Mouse (Mus musculus): ENCODE data around the gene Ruvbl2. TPM values are rescaled to one million over a fixed set of nuclear protein-coding genes. Genes with fewer than 3 reads are reported as not detected.

The Ruvbl2 gene
- total RNA-seq, 1 experiment: 228 TPM

DNA sequence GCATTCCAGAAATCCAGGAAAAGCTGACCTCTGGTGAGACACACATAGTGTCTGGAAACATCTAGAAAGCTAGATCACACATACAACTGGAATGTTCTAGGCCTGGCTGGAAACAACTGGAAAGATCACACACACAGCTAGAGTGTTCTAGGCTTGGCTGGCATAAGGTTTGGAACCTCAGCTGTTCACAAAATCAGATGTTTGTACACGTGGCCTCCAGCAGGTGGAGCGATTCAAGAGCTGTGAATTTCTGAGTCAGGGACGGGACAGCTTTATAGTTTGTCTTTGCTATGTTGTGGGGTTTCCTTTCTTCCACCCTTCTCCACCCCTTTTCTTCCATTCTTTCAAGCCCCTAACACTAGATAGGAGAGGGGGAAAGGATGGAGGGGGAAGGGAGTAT, 39.1 kb upstream of the Ruvbl2 start:
- TF ChIP-seq ZC3H11A (IDR thresholded peaks at IDR 0.05; ENCODE audit: borderline replicate concordance, low read depth, low read length): no peak
- no peak for TF ChIP-seq ZNF384 (IDR thresholded peaks at IDR 0.05; ENCODE audit: low read depth, low read length)
- TF ChIP-seq MAFK (IDR thresholded peaks at IDR 0.05; ENCODE audit: insufficient read depth, low read depth, low read length): no peak
- no peak for TF ChIP-seq HCFC1 (IDR thresholded peaks at IDR 0.05; ENCODE audit: borderline replicate concordance, insufficient read depth, low read length)
- TF ChIP-seq CHD2 (IDR thresholded peaks at IDR 0.05; ENCODE audit: low read depth, low read length): no peak
- H3K27ac ChIP-seq (ENCODE audit: insufficient read depth, low read depth, low read length, poor library complexity, severe bottlenecking): no peak overlapping the region
- DNase-seq (ENCODE audit: low read depth, low spot score): no peak

GRCm38 (mm10) chr7:45476453-45476852, 38.6 kb upstream of the Ruvbl2 start:
- no peak overlapping the region for H3K9ac ChIP-seq (ENCODE audit: insufficient read depth, low read depth, low read length, poor library complexity, severe bottlenecking)
- TF ChIP-seq ZC3H11A (IDR thresholded peaks at IDR 0.05; ENCODE audit: borderline replicate concordance, low read depth, low read length) (no peak), CHD2 (IDR thresholded peaks at IDR 0.05; ENCODE audit: low read depth, low read length) (no peak), MAFK (IDR thresholded peaks at IDR 0.05; ENCODE audit: insufficient read depth, low read depth, low read length) (no peak), ZNF384 (IDR thresholded peaks at IDR 0.05; ENCODE audit: low read depth, low read length) (no peak), HCFC1 (IDR thresholded peaks at IDR 0.05; ENCODE audit: borderline replicate concordance, insufficient read depth, low read length) (no peak)
- no peaks in the 10 kb centered on the region for H3K9me3 ChIP-seq (ENCODE audit: control insufficient read depth, insufficient read depth, low read depth, low read length)
- H3K36me3 ChIP-seq (ENCODE audit: control insufficient read depth, insufficient read depth, low read length, poor library complexity, severe bottlenecking): peaks cover 11% of the 10 kb centered on the region; the same call in 1 of the 2 replicates
- H3K4me1 ChIP-seq (ENCODE audit: control insufficient read depth in 2 of 2, insufficient read depth in 2 of 2, low read length in 2 of 2, poor library complexity in 1 of 2): peaks cover 2 to 4% of the 10 kb centered on the region in 2 experiments; a peak in 2 of 4 replicates
- H3K27ac ChIP-seq (ENCODE audit: insufficient read depth, low read depth, low read length, poor library complexity, severe bottlenecking): no peak overlapping the region
- no peak overlapping the region for H3K4me3 ChIP-seq (ENCODE audit: insufficient read depth in 1 of 2, low read depth in 1 of 2, low read length in 2 of 2, poor library complexity in 1 of 2, severe bottlenecking in 1 of 2)
- in situ Hi-C loops (cut with MboI; ENCODE audit: low sequenced_read_pairs in 2 of 2, unreplicated experiment in 2 of 2): loop anchor here in 1 of 2 experiments (10.0 kb wide), 1 partner anchor 118 kb away; no protein-coding TSS in a partner anchor
- DNase-seq (ENCODE audit: low read depth, low spot score): no peak

More for the DNA sequence above, 39.1 kb upstream of the Ruvbl2 start:
- in situ Hi-C loops (cut with MboI; ENCODE audit: low sequenced_read_pairs in 2 of 2, unreplicated experiment in 2 of 2): loop anchor here in 1 of 2 experiments (10.0 kb wide), 1 partner anchor 118 kb away; no protein-coding TSS in a partner anchor
- Histone ChIP-seq H3K36me3 (ENCODE audit: control insufficient read depth, insufficient read depth, low read length, poor library complexity, severe bottlenecking) (peaks cover 11% of the 10 kb centered on the region; the same call in 1 of the 2 replicates), H3K9me3 (ENCODE audit: control insufficient read depth, insufficient read depth, low read depth, low read length) (no peaks in the 10 kb centered on the region), H3K4me3 (ENCODE audit: insufficient read depth in 1 of 2, low read depth in 1 of 2, low read length in 2 of 2, poor library complexity in 1 of 2, severe bottlenecking in 1 of 2) (no peak overlapping the region), H3K4me1 (ENCODE audit: control insufficient read depth in 2 of 2, insufficient read depth in 2 of 2, low read length in 2 of 2, poor library complexity in 1 of 2) (peaks cover 2 to 8% of the 10 kb centered on the region in 2 experiments; a peak in 2 of 4 replicates), H3K9ac (ENCODE audit: insufficient read depth, low read depth, low read length, poor library complexity, severe bottlenecking) (no peak overlapping the region)

DNA sequence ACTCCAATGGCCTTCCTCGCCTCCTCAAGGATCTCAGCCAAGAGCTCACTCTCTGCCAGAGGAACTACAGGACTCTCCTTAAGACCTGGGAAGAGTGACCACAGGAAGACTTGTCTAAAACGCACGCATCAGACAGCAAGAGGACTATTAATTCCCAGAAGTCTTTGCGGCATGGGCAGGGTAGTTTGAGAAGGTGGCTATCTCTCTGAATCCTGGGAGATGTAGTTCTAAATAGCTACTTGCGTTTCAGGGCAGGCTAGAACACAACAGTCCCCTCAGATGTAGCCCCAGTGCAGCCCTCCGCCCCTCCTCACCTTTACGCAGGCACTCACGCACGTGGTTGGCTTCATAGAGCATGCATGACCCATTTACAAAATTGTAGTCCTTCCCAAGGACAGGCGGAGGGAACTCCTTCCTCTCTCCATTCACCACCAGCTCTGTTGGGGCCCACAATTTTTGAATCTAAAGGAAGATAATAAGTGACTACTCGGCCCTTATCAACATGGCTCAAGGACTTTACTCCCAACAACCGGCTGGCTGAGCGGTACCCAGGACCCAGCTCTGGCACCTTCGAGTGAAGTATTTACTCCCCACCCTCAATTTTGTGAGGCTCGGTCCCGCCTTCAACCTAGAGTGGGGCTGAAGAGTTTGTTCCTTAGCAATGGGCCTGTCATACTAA, 37.5 kb upstream of the Ruvbl2 start:
- peaks cover 2 to 4% of the 10 kb centered on the region in 2 experiments; a peak in 2 of 4 replicates for H3K4me1 ChIP-seq (ENCODE audit: control insufficient read depth in 2 of 2, insufficient read depth in 2 of 2, low read length in 2 of 2, poor library complexity in 1 of 2)
- peaks cover 11% of the 10 kb centered on the region; the same call in 1 of the 2 replicates for H3K36me3 ChIP-seq (ENCODE audit: control insufficient read depth, insufficient read depth, low read length, poor library complexity, severe bottlenecking)
- in situ Hi-C loops (cut with MboI; ENCODE audit: low sequenced_read_pairs in 2 of 2, unreplicated experiment in 2 of 2): loop anchor here in 1 of 2 experiments (10.0 kb wide), 1 partner anchor 119 kb away; no protein-coding TSS in a partner anchor
- DNase-seq (ENCODE audit: low read depth, low spot score): no peak
- H3K27ac ChIP-seq (ENCODE audit: insufficient read depth, low read depth, low read length, poor library complexity, severe bottlenecking): peak overlapping the region; percentile 55; the same call in 1 of the 2 replicates
- TF ChIP-seq HCFC1 (IDR thresholded peaks at IDR 0.05; ENCODE audit: borderline replicate concordance, insufficient read depth, low read length) (peak; percentile 93), ZNF384 (IDR thresholded peaks at IDR 0.05; ENCODE audit: low read depth, low read length) (no peak)
- H3K4me3 ChIP-seq (ENCODE audit: insufficient read depth in 1 of 2, low read depth in 1 of 2, low read length in 2 of 2, poor library complexity in 1 of 2, severe bottlenecking in 1 of 2): peak overlapping the region; percentile 53 to 69
- peak overlapping the region; percentile 67; the same call in 1 of the 2 replicates for H3K9ac ChIP-seq (ENCODE audit: insufficient read depth, low read depth, low read length, poor library complexity, severe bottlenecking)
- no peaks in the 10 kb centered on the region for H3K9me3 ChIP-seq (ENCODE audit: control insufficient read depth, insufficient read depth, low read depth, low read length)

- Histone ChIP-seq H3K36me3 (ENCODE audit: control insufficient read depth, insufficient read depth, low read length, poor library complexity, severe bottlenecking) (peaks cover 4% of the 10 kb centered on the region; the same call in 1 of the 2 replicates), H3K4me3 (ENCODE audit: insufficient read depth in 1 of 2, low read depth in 1 of 2, low read length in 2 of 2, poor library complexity in 1 of 2, severe bottlenecking in 1 of 2) (no peak overlapping the region), H3K27ac (ENCODE audit: insufficient read depth, low read depth, low read length, poor library complexity, severe bottlenecking) (no peak overlapping the region), H3K9ac (ENCODE audit: insufficient read depth, low read depth, low read length, poor library complexity, severe bottlenecking) (no peak overlapping the region), H3K9me3 (ENCODE audit: control insufficient read depth, insufficient read depth, low read depth, low read length) (no peaks in the 10 kb centered on the region), H3K4me1 (ENCODE audit: control insufficient read depth in 2 of 2, insufficient read depth in 2 of 2, low read length in 2 of 2, poor library complexity in 1 of 2) (peaks cover 0 to 7% of the 10 kb centered on the region in 2 experiments; a peak in 3 of 4 replicates)
- no peak for DNase-seq (ENCODE audit: low read depth, low spot score)
- in situ Hi-C loops (cut with MboI; ENCODE audit: low sequenced_read_pairs in 2 of 2, unreplicated experiment in 2 of 2): loop anchor here in 1 of 2 experiments (10.0 kb wide), 1 partner anchor 124 kb away; no protein-coding TSS in a partner anchor
- TF ChIP-seq ZC3H11A (IDR thresholded peaks at IDR 0.05; ENCODE audit: borderline replicate concordance, low read depth, low read length) (peak; percentile 19; the same call in 1 of the 2 replicates), MAFK (IDR thresholded peaks at IDR 0.05; ENCODE audit: insufficient read depth, low read depth, low read length) (no peak)
Observed at GRCm38 (mm10) chr7:45470869-45471268, 33.0 kb upstream of the Ruvbl2 start.
